Mouse (Mus musculus) telencephalon, adult 2 months (tissue): ENCODE measurements at regions not wholly inside any gene's neighbourhood (a gene's known extent, or its start where the extent isn't known, plus 50 kb on each side); places are given as distances from the start of the nearest gene placed in this dataset.
"Not testable (repeated sequence)": the region's sequence is repeated elsewhere in the genome, so short reads cannot be mapped to it uniquely, and the experiment has no call there.

Experiments used
- DNase-seq: peaks from one replicate; pipeline ENCODE4 v3.0.0-alpha.2; 2011; ENCODE audit warnings: low read depth, low spot score

- peak; percentile 17 for DNase-seq
Measured at GRCm38 (mm10) chr2:123655551-123655950, 434.2 kb upstream of the Sema6d start.

- DNase-seq, result no peak
Measured at GRCm38 (mm10) chr2:123688290-123689030, 401.3 kb upstream of the Sema6d start.

DNA sequence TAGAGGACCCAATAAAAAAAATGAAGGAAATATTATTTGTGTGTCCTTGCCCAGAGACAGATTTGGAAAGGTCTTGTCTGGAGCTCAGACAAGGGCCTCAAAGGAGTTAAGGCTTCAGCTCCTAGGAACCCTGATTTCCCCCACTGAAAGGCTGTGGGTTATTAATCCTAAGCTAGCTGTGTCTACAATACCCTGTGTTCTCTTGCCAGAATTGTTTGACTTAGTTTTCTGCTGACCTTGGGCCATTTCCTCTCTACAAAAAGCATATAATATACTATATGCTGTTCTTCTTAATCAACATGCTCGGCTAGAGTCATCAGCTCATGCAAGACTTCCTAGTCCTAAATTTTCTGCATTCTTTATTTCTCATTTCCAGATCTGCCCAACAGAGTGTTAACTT lies 400.0 kb upstream of the Sema6d start:
- DNase-seq, result no peak

- DNase-seq, result no peak
Measured at GRCm38 (mm10) chr2:123739688-123740087, 350.1 kb upstream of the Sema6d start.

GRCm38 (mm10) chr2:123740541-123740940 lies 349.2 kb upstream of the Sema6d start:
- DNase-seq, result no peak

- DNase-seq, result no peak
Measured at GRCm38 (mm10) chr2:123754220-123754619, 335.5 kb upstream of the Sema6d start.

GRCm38 (mm10) chr2:123754656-123755499 lies 334.9 kb upstream of the Sema6d start:
- not testable (repeated sequence) for DNase-seq

DNA sequence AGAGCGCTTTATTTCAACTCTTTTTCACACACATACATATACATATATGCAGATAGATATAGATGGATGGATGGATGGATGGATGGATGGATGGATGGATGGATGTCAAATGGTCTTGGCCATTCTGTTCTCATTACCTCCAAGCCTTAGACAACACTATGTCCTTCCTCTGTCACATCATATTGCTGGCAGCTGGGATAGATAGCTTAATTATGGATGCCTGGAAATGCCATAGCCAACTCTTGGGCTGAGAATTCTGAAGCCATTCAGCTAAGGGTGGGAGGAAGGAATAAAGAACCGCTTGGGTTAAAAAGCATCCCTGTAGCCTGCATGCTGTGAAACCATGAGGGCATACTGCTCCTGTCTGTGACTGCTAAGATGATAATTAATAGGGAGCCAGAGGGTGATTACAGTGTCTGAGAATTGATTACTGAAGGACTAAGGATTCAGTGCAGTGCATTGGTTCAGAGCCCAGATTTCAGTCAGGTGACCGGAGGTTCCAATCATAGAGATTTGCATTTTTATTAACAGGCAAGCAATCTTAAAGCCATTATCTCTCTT lies 290.5 kb upstream of the Sema6d start:
- no peak for DNase-seq

DNA sequence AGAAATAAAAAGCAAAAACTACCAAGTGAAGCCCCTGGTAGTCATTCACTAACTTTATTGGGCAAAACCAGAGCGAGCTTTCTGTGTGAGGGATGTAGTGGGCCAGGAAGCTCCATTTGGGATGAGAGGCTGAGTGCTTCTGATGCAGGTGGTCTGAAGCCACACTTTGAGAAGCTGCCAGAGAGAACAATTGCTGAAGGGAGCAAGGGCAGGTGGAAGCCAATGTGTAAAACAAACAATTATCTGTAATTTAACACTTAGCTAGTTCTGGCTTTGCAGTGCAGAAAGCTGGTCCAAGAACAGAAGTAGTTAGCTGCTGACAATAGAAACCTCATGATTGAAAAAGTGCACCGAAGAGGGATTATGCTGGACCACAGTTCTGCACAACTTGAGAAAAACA lies 284.1 kb upstream of the Sema6d start:
- DNase-seq, result no peak

DNA sequence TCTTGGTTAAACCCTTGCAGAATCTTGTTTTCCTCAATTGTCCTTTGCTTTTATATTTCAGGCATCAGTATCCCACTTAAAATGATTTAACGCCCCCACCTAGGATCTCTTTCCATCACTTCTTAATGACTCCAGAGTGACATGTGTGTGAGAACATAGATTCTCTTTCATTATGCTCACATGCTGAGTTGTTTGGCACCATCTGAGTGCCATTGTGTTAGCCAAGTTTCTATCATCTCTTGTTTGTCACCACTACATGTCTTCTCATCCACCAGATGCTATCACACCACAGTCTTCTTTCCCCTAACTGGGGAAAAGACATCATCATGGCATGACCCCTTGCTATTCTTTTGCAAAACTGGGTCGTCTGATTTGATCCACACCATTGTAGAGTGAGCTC lies 283.4 kb upstream of the Sema6d start:
- no peak for DNase-seq

GRCm38 (mm10) chr2:123813182-123813949 lies 276.4 kb upstream of the Sema6d start:
- peak; percentile 12 for DNase-seq

GRCm38 (mm10) chr2:123813950-123814337 lies 275.8 kb upstream of the Sema6d start:
- DNase-seq, result no peak

DNA sequence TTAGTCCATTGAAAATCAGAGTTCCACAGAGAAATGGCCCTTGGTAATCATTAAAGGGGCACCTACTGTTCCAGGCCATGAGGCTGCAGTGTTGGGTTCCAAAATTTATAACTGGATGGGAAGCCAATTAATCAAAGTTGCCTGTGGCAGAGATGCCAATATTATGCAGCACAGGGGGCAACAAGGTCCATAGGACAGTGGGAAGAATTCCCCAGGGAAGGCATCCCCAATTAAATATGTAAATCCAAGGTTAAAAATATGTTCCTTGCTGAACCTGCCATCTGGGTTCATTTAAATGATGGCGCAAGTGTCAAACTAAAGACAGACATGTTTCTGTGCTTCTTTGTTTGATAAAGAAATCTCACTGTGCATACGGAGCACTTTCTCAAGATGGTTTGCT lies 273.1 kb upstream of the Sema6d start:
- no peak for DNase-seq

GRCm38 (mm10) chr2:123833540-123834136 lies 256.1 kb upstream of the Sema6d start:
- no peak for DNase-seq
